Mouse (Mus musculus) heart, embryonic 11.5 days (tissue): ENCODE results near the gene Gsg1. TPM values are rescaled to one million over a fixed set of nuclear protein-coding genes. Genes with fewer than 3 reads are reported as not detected.
A peak's percentile ranks its signal among the peaks of the same experiment; 100 is the strongest.

Experiments
- ATAC-seq: fragments of 200-750 bp; cut with Nextera tagmentation; replicated peaks from 2 replicates; pipeline ENCODE4 v1.8.0; 2017; ENCODE audit warnings: moderate library complexity; ENCODE audit not compliant: insufficient number of reproducible peaks, low FRiP score, low TSS enrichment
- H3K27ac ChIP-seq: fragments of 300-500 bp; sonication (generic); 2 replicates; pipeline ENCODE4 v1.5.1; 2014; ENCODE audit warnings: mild to moderate bottlenecking, low read depth, low read length
- H3K27me3 ChIP-seq: fragments of 300-500 bp; sonication (generic); 2 replicates; pipeline ENCODE4 v1.6.1; 2014; ENCODE audit warnings: mild to moderate bottlenecking, low read length, mixed read lengths; ENCODE audit not compliant: control insufficient read depth, insufficient read depth
- H3K36me3 ChIP-seq: fragments of 300-500 bp; sonication (generic); 2 replicates; pipeline ENCODE4 v1.6.1; 2014; ENCODE audit warnings: mild to moderate bottlenecking, low read length, moderate library complexity, mixed read lengths; ENCODE audit not compliant: control insufficient read depth, insufficient read depth
- H3K4me1 ChIP-seq: fragments of 300-500 bp; sonication (generic); 2 replicates; pipeline ENCODE4 v1.6.1; 2014; ENCODE audit warnings: low read length; ENCODE audit not compliant: control insufficient read depth, insufficient read depth
- H3K4me2 ChIP-seq: fragments of 300-500 bp; sonication (generic); 2 replicates; pipeline ENCODE4 v1.6.1; 2014; ENCODE audit warnings: mild to moderate bottlenecking, moderate library complexity
- H3K4me3 ChIP-seq: fragments of 300-500 bp; sonication (generic); 2 replicates; pipeline ENCODE4 v1.5.1; 2014; ENCODE audit warnings: low read depth, low read length
- H3K9ac ChIP-seq: fragments of 300-500 bp; sonication (generic); 2 replicates; pipeline ENCODE4 v1.6.1; 2014; ENCODE audit warnings: mild to moderate bottlenecking, low read depth, low read length, moderate library complexity
- H3K9me3 ChIP-seq: fragments of 300-500 bp; sonication (generic); replicated peaks from 2 replicates; pipeline ENCODE4 v1.6.1; 2016; ENCODE audit warnings: low read length; ENCODE audit not compliant: control insufficient read depth
- WGBS: fragments of 180-500 bp; shearing (Covaris S2); extraction: QIAGEN DNeasy Blood & Tissue Kit; methylation state at CpG from one replicate; pipeline ENCODE4 v1.1.7; 2014; ENCODE audit not compliant: insufficient replicate concordance; 5-methylcytosine and 5-hydroxymethylcytosine counted together
- polyA plus RNA-seq: library from polyadenylated mRNA; unstranded; fragments of >200 nt; fragmentation: Nextera tagmentation; extraction: Ambion mirVana; gene quantifications from 2 replicates; pipeline ENCODE4 v1.2.1, GENCODE M21; 2014

Gsg1 gene
- polyA plus RNA-seq, 1 experiment from 2014 or later: 1.0 TPM

GRCm38 (mm10) chr6:135236576-135236975 lies 17.6 kb downstream of the Gsg1 start:
- Histone ChIP-seq H3K4me2 (no peak overlapping the region), H3K27me3 (no peaks in the 10 kb centered on the region), H3K9me3 (no peaks in the 10 kb centered on the region), H3K36me3 (no peaks in the 10 kb centered on the region), H3K4me3 (no peak overlapping the region), H3K4me1 (peaks cover 17% of the 10 kb centered on the region), H3K9ac (no peak overlapping the region), H3K27ac (no peak overlapping the region)
- WGBS: 84% methylated on average over 3 of the region's 3 CpGs
- no peak for ATAC-seq

DNA sequence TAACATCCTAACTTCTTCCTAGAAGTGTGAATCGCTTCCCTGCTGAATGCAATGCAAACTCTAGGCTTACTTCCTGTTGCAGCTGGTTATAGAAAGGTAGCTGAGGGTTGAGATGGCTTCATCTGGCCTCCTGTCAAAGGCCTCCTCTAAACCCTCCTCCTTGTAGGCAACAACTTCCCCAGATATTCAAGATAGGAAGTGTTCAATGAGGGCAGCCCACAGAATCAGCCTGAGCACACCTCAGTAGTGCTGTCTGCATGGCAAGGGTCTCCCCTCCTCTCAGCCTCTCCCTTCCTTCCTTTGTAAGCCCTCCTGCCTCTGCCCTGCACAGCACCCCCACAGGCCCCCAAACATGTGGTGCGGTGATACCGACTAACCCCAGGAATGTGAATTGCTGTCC lies 18.4 kb downstream of the Gsg1 start:
- WGBS: 82% methylated on average over 3 of the region's 3 CpGs
- Histone ChIP-seq H3K4me2 (no peak overlapping the region), H3K36me3 (no peaks in the 10 kb centered on the region), H3K27me3 (no peaks in the 10 kb centered on the region), H3K4me1 (peaks cover 12% of the 10 kb centered on the region; the same call in 1 of the 2 replicates), H3K9me3 (no peaks in the 10 kb centered on the region), H3K4me3 (no peak overlapping the region), H3K9ac (no peak overlapping the region), H3K27ac (no peak overlapping the region)
- no peak for ATAC-seq

DNA sequence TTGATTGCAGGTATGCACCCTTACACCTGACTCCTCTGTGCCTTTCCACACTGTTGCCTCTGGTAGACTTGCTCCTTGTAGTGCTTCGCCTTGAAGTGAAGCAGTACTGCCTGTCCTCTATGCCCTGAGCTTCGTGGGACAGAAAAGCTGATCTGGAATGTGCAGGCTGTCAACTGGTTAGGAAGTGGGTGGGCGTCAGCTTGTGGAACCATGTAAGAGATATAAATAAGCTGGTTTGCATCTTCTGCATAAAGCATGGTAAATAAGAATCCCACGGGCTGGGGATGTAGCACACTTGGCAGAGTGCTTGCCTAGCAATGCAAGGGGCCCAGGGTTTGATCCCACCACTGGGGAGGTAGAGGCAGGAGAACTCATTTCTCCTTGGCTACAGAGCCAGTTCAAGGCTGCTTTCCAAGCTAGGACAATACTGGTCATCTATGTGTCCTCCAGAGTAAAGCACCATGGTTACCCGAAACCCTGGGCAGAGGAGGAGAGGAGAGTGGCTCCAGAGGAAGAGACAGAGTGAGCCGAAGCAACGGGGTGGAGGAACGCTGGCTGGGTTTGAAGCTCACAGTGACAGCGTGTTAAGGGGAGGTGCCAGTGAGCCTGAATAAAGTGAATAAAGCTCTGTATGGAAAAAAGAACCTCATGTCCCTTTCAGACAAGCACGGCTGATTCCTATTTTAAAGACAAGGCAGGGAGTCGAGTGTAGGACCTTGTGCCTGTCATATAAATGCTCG lies 21.5 kb downstream of the Gsg1 start:
- Histone ChIP-seq H3K9ac (no peak overlapping the region), H3K27ac (no peak overlapping the region), H3K4me1 (peaks cover 11% of the 10 kb centered on the region; the same call in 1 of the 2 replicates), H3K4me2 (no peak overlapping the region), H3K36me3 (no peaks in the 10 kb centered on the region), H3K4me3 (no peak overlapping the region), H3K27me3 (0 out of 2 replicates have a peak, but pooled peaks cover 2% of the 10 kb centered on the region), H3K9me3 (no peaks in the 10 kb centered on the region)
- WGBS: 73% methylated on average over 12 of the region's 12 CpGs
- ATAC-seq: no peak

DNA sequence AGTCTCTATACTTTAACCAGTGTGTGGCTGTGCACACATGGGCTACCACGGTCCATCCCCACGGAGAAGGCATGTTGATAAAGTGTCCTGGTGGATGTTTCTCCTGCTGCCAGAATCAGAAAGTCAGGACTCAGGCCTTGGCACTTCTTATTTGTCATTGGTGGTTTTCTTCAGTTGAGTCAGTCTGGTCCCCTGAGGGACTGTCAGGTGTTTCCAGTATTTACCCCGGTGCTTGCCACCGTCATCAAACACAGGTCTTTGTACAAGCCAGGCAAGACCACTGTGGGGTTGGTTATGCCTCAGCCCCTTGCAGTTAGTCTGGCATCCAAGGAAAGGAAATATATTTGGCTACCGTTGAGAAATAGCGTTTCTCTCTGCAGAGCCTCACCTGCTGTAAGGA lies 23.6 kb downstream of the Gsg1 start:
- Histone ChIP-seq H3K9me3 (no peaks in the 10 kb centered on the region), H3K9ac (no peak overlapping the region), H3K27me3 (peaks cover 8% of the 10 kb centered on the region), H3K4me1 (no peaks in the 10 kb centered on the region; the same call in 1 of the 2 replicates), H3K4me3 (no peak overlapping the region), H3K4me2 (no peak overlapping the region), H3K36me3 (no peaks in the 10 kb centered on the region), H3K27ac (no peak overlapping the region)
- no peak for ATAC-seq
- WGBS: 81% methylated on average over 6 of the region's 6 CpGs

GRCm38 (mm10) chr6:135228465-135228941 lies 25.6 kb downstream of the Gsg1 start:
- no peak overlapping the region for H3K4me2 ChIP-seq
- peaks cover 10% of the 10 kb centered on the region for H3K27me3 ChIP-seq
- peaks cover 4% of the 10 kb centered on the region for H3K4me1 ChIP-seq
- no peak overlapping the region for H3K4me3 ChIP-seq
- no peak overlapping the region for H3K9ac ChIP-seq
- 48% methylated on average over 10 of the region's 10 CpGs for WGBS
- H3K9me3 ChIP-seq: no peaks in the 10 kb centered on the region
- H3K27ac ChIP-seq: no peak overlapping the region
- ATAC-seq: 0 out of 2 replicates have a peak, but pooled peaks have one; percentile 22
- no peaks in the 10 kb centered on the region for H3K36me3 ChIP-seq

DNA sequence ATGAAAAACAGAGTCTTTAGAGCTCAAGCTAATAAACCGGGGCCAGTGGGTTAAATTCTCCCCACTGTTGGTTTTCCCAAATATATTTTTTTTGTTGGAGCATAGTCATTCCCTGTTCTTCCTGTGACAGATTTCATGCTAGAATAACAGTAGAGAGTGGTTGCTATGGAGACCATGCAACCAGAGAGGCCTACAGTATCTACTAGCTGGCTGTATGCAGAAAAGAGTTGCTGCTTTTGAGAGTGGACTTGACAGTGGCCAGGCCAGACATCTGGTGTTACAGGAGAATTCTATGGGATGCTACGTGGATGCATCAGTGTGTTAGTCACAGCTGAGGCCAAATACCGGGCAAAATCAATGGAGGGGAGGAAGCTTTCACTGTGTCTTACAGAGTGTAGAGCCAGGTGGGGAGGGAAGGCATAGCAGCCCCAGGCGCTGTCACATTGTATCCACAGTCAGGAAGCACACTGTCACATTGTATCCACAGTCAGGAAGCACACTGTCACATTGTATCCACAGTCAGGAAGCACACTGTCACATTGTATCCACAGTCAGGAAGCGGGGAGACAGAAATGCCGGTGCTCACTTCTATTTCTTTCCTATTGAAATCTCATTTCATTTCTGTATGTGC lies 30.2 kb downstream of the Gsg1 start:
- peaks cover 15% of the 10 kb centered on the region for H3K27me3 ChIP-seq
- no peaks in the 10 kb centered on the region for H3K9me3 ChIP-seq
- no peak overlapping the region for H3K9ac ChIP-seq
- H3K27ac ChIP-seq: no peak overlapping the region; the same call in 1 of the 2 replicates
- 61% methylated on average over 6 of the region's 6 CpGs for WGBS
- peaks cover 5% of the 10 kb centered on the region for H3K4me1 ChIP-seq
- no peaks in the 10 kb centered on the region for H3K36me3 ChIP-seq
- H3K4me3 ChIP-seq: no peak overlapping the region
- H3K4me2 ChIP-seq: no peak overlapping the region
- no peak for ATAC-seq

DNA sequence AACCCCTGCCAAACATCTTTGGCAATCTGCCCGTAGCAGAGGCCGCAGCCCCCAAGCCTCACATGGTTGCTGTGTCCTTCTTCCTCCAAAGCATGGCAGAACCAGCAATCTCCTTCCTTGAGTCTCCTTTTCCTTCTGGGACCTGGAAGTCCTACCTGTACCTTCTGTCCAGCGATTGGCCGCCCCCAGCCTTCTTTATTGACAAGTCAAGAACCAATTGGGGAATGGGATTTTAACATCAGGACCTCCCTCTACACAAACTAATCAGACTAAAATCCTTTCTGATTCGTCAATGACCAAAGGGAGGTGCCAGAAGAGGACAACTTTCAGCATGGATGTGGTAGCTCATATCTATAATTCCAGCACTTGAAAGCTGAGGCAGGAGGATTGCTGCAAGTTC lies 34.2 kb downstream of the Gsg1 start:
- peaks cover 23% of the 10 kb centered on the region for H3K27me3 ChIP-seq
- no peaks in the 10 kb centered on the region for H3K9me3 ChIP-seq
- 81% methylated on average over 5 of the region's 5 CpGs for WGBS
- H3K4me2 ChIP-seq: no peak overlapping the region
- H3K4me3 ChIP-seq: no peak overlapping the region
- H3K9ac ChIP-seq: no peak overlapping the region
- H3K36me3 ChIP-seq: no peaks in the 10 kb centered on the region
- no peak overlapping the region for H3K27ac ChIP-seq
- peaks cover 5% of the 10 kb centered on the region; the same call in 1 of the 2 replicates for H3K4me1 ChIP-seq
- no peak for ATAC-seq

DNA sequence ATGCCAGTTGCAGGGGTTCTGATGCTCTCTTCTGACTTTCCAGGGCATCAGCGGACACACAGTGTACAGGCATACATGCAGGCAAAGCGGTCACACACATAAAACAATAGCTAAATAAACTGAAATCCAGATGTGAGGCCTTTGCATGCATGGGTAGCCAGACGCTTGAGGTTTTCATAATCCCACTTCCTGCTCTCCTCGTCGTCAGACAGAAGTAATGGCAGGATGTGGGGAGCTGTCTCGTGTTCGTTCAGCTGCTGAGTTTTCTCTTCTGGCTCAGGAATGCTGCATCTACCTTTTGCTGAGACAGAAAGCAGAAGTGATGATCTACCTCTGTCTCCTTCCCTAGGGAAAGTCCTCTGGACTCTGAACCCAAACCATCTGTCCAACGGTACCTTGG lies 35.8 kb downstream of the Gsg1 start:
- 65% methylated on average over 8 of the region's 8 CpGs for WGBS
- Histone ChIP-seq H3K36me3 (no peaks in the 10 kb centered on the region), H3K4me2 (no peak overlapping the region), H3K4me1 (no peaks in the 10 kb centered on the region), H3K27me3 (peaks cover 27% of the 10 kb centered on the region), H3K9ac (no peak overlapping the region), H3K27ac (no peak overlapping the region), H3K9me3 (no peaks in the 10 kb centered on the region), H3K4me3 (no peak overlapping the region)
- ATAC-seq: no peak
